Mouse (Mus musculus) forebrain, embryonic 13.5 days (tissue): ENCODE data around the gene Otulin. TPM values are rescaled to one million over a fixed set of nuclear protein-coding genes. Genes with fewer than 3 reads are reported as not detected.

ENCODE experiments used
- ATAC-seq: fragments of 200-750 bp; cut with Nextera tagmentation; 2 replicates; pipeline ENCODE4 v1.8.0; 2017
- H3K27ac ChIP-seq: fragments of 300-500 bp; sonication (generic); 2 replicates; pipeline ENCODE4 v1.5.1; 2015; ENCODE audit warnings: inconsistent platforms, mild to moderate bottlenecking, moderate library complexity
- H3K27me3 ChIP-seq: fragments of 300-500 bp; sonication (generic); 2 replicates; pipeline ENCODE4 v1.6.1; 2015; ENCODE audit warnings: mild to moderate bottlenecking, inconsistent platforms
- H3K36me3 ChIP-seq: fragments of 300-500 bp; sonication (generic); 2 replicates; pipeline ENCODE4 v1.6.1; 2015; ENCODE audit warnings: mild to moderate bottlenecking, inconsistent platforms; ENCODE audit not compliant: poor library complexity, severe bottlenecking
- H3K4me1 ChIP-seq: fragments of 300-500 bp; sonication (generic); 2 replicates; pipeline ENCODE4 v1.6.1; 2015; ENCODE audit warnings: inconsistent platforms
- H3K4me2 ChIP-seq: fragments of 300-500 bp; sonication (generic); 2 replicates; pipeline ENCODE4 v1.6.1; 2015; ENCODE audit warnings: inconsistent platforms, mild to moderate bottlenecking, moderate library complexity
- H3K4me3 ChIP-seq: fragments of 300-500 bp; sonication (generic); 2 replicates; pipeline ENCODE4 v1.5.1; 2015; ENCODE audit warnings: mild to moderate bottlenecking, inconsistent platforms
- H3K9ac ChIP-seq: fragments of 300-500 bp; sonication (generic); 2 replicates; pipeline ENCODE4 v1.6.1; 2015; ENCODE audit warnings: mild to moderate bottlenecking, inconsistent platforms
- H3K9me3 ChIP-seq: fragments of 300-500 bp; sonication (generic); replicated peaks from 2 replicates; pipeline ENCODE4 v1.6.1; 2016; ENCODE audit warnings: inconsistent platforms
- WGBS: fragments of 180-500 bp; shearing (Covaris S2); methylation state at CpG from one replicate; pipeline ENCODE4 v1.1.7; 2015; 5-methylcytosine and 5-hydroxymethylcytosine counted together
- polyA plus RNA-seq: library from polyadenylated mRNA; unstranded; fragments of >200 nt; fragmentation: Nextera tagmentation; extraction: Ambion mirVana; gene quantifications from 2 replicates; pipeline ENCODE4 v1.2.1, GENCODE M21; 2015

The Otulin gene
- polyA plus RNA-seq, 1 experiment from 2014 or later: 29.2 TPM

DNA sequence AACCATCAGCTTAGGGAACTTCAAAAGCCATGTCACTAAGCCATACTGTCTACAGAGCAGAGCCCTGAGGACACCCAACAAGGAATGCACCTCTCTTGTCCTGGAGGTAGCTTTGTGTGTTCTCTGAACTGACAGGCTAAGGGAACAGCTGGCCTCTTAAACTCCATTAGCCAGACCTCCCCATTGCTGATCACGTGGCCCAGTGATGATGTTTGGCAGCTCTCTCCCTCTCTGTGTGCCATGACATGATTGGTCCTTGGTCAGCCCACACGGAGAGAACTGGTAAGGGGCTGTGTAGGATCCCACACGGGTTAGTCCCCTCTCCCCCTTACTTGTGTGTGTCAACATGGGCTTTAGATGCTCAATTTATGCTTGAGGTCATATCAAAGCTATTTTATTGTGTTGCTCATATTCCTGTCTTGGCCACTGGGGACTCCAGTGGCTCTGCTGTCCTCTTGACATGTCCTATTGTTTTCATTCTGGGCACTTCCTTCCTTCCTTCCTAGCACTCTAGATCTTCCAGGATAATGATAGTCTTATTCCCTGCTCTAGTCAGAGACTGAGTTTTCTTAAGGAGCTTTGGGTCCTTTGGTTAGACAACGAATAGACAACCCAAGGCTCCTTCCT lies 44.9 kb downstream of the Otulin start:
- 82% methylated on average over 4 of the region's 4 CpGs for WGBS
- Histone ChIP-seq H3K4me2 (no peak overlapping the region), H3K9ac (no peak overlapping the region), H3K27ac (no peak overlapping the region), H3K36me3 (peaks cover 43% of the 10 kb centered on the region), H3K9me3 (no peaks in the 10 kb centered on the region), H3K4me1 (peaks cover 12% of the 10 kb centered on the region), H3K4me3 (no peak overlapping the region), H3K27me3 (no peaks in the 10 kb centered on the region)
- ATAC-seq: no peak

DNA sequence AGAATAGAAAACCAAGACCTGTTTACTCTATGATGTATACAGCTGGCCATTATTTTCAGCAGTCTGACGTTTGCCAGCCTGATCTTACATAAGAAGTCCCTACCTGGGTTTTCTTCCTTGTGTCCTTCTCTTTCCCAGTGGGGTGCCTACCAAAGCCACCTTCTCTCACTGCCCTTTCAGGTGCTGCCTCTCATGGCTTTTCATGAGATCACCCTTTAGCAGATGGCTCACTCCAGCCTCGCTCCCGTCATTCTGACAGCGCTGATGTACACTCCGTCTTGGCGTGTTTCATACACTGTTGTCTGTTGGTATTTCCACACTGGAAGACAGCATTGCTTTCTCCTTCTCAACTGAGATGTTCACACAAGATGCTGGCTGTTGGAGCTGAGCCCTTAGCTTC lies 46.9 kb downstream of the Otulin start:
- 93% methylated on average over 6 of the region's 6 CpGs for WGBS
- H3K9me3 ChIP-seq: no peaks in the 10 kb centered on the region
- H3K27ac ChIP-seq: no peak overlapping the region
- no peak overlapping the region for H3K4me3 ChIP-seq
- no peak overlapping the region for H3K9ac ChIP-seq
- H3K4me2 ChIP-seq: no peak overlapping the region
- H3K36me3 ChIP-seq: peaks cover 31% of the 10 kb centered on the region
- no peaks in the 10 kb centered on the region for H3K27me3 ChIP-seq
- peaks cover 12% of the 10 kb centered on the region for H3K4me1 ChIP-seq
- no peak for ATAC-seq

- no peaks in the 10 kb centered on the region for H3K27me3 ChIP-seq
- no peaks in the 10 kb centered on the region for H3K9me3 ChIP-seq
- no peak overlapping the region for H3K4me3 ChIP-seq
- peaks cover 12% of the 10 kb centered on the region for H3K4me1 ChIP-seq
- 0 out of 2 replicates have a peak, but pooled peaks have one; percentile 46 for ATAC-seq
- no peak overlapping the region for H3K27ac ChIP-seq
- H3K9ac ChIP-seq: no peak overlapping the region
- WGBS: 90% methylated on average over 4 of the region's 4 CpGs
- H3K4me2 ChIP-seq: no peak overlapping the region
- H3K36me3 ChIP-seq: peaks cover 36% of the 10 kb centered on the region
These were observed 47.5 kb downstream of the Otulin start for GRCm38 (mm10) chr15:27583042-27583441.

GRCm38 (mm10) chr15:27582428-27582827 lies 48.1 kb downstream of the Otulin start:
- H3K36me3 ChIP-seq: peaks cover 36% of the 10 kb centered on the region
- no peak overlapping the region for H3K27ac ChIP-seq
- H3K9me3 ChIP-seq: no peaks in the 10 kb centered on the region
- ATAC-seq: 0 out of 2 replicates have a peak, but pooled peaks have one; percentile 2
- H3K4me2 ChIP-seq: no peak overlapping the region
- no peak overlapping the region for H3K4me3 ChIP-seq
- 87% methylated on average over 3 of the region's 3 CpGs for WGBS
- H3K27me3 ChIP-seq: no peaks in the 10 kb centered on the region
- H3K4me1 ChIP-seq: peaks cover 12% of the 10 kb centered on the region
- no peak overlapping the region for H3K9ac ChIP-seq

DNA sequence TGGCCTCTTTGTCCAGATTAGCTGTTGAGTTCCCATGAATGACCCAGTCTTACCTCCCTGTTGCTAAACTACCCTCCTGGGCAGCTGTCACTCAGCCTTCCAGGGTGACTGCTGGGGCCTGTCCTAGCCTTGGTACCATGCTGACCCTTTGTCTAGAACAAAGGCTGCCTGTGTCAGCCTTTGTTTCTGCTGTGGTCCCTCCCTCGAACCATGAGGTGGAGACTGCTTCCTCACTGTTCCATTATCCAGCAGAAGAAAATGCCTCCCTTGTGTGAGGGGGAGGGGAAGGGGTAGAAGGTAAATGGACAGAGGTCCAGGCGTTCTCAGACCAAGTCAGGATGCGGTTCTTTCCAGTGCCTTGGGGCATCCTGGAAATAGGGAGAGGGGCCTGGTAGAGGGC lies 48.9 kb downstream of the Otulin start:
- no peak; the same call in 1 of the 2 replicates for ATAC-seq
- no peak overlapping the region for H3K9ac ChIP-seq
- 14% methylated on average over 3 of the region's 3 CpGs for WGBS
- H3K4me3 ChIP-seq: no peak overlapping the region
- no peaks in the 10 kb centered on the region for H3K9me3 ChIP-seq
- peak overlapping the region; percentile 21 for H3K27ac ChIP-seq
- H3K4me1 ChIP-seq: peaks cover 12% of the 10 kb centered on the region
- H3K36me3 ChIP-seq: peaks cover 33% of the 10 kb centered on the region
- no peak overlapping the region for H3K4me2 ChIP-seq
- no peaks in the 10 kb centered on the region for H3K27me3 ChIP-seq

- no peak overlapping the region for H3K4me2 ChIP-seq
- 68% methylated on average over 2 of the region's 2 CpGs for WGBS
- no peak overlapping the region for H3K27ac ChIP-seq
These were observed 49.7 kb downstream of the Otulin start for GRCm38 (mm10) chr15:27580771-27581170.

DNA sequence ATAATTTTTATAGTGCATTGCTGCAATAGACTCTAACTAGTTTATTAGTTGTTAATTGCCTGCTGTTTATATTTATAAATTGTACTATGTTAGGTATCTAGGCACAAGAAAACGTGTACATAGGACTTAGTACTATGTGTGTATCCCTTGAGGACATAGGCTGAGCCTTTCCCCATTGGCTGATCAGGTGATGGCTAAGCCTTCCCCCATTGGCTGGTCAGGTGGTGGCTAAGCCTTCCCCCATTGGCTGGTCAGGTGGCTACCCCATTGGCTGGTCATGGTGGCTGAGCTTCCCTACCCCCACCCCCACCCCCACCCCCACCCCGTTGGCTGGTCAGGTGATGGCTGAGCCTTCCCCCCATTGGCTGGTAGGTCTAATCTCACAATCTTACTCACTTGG lies 50.6 kb downstream of the Otulin start:
- Histone ChIP-seq H3K27ac (no peak overlapping the region), H3K9me3 (no peaks in the 10 kb centered on the region), H3K4me1 (peaks cover 24% of the 10 kb centered on the region), H3K4me2 (no peak overlapping the region), H3K36me3 (peaks cover 21% of the 10 kb centered on the region; the same call in 1 of the 2 replicates), H3K27me3 (no peaks in the 10 kb centered on the region), H3K9ac (no peak overlapping the region), H3K4me3 (no peak overlapping the region)
- WGBS: 94% methylated on average over 2 of the region's 2 CpGs
- ATAC-seq: no peak

More at GRCm38 (mm10) chr15:27580771-27581170, 49.7 kb downstream of the Otulin start:
- no peak overlapping the region for H3K4me3 ChIP-seq
- H3K9ac ChIP-seq: no peak overlapping the region
- no peaks in the 10 kb centered on the region for H3K27me3 ChIP-seq
- H3K9me3 ChIP-seq: no peaks in the 10 kb centered on the region
- peaks cover 18% of the 10 kb centered on the region for H3K4me1 ChIP-seq
- no peak for ATAC-seq
- peaks cover 25% of the 10 kb centered on the region for H3K36me3 ChIP-seq

DNA sequence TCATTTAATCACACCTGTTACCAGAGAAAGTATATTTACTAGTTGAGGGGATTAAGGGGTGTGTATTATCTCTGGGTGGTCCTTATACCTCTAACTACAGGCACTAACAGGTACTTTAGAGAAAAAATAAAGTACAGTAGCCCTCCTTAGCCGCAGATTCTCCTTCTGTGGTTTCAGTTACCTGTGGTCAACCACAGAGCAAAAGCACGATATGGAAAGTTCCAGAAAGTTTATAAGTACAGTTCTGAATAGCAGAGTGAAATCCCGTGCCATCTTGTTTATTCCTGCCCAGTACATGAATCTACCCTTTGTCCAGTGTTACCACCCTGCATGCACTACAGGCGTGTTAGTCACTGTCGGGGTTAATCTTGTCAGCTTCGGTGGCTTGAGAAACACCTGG lies 51.6 kb downstream of the Otulin start:
- H3K27ac ChIP-seq: no peak overlapping the region
- no peaks in the 10 kb centered on the region for H3K27me3 ChIP-seq
- no peak overlapping the region for H3K4me2 ChIP-seq
- no peak overlapping the region for H3K4me3 ChIP-seq
- H3K36me3 ChIP-seq: peaks cover 17% of the 10 kb centered on the region; the same call in 1 of the 2 replicates
- peaks cover 24% of the 10 kb centered on the region for H3K4me1 ChIP-seq
- no peak for ATAC-seq
- H3K9me3 ChIP-seq: no peaks in the 10 kb centered on the region
- H3K9ac ChIP-seq: no peak overlapping the region
- 91% methylated on average over 6 of the region's 6 CpGs for WGBS

- H3K4me1 ChIP-seq: peaks cover 24% of the 10 kb centered on the region
- no peaks in the 10 kb centered on the region for H3K27me3 ChIP-seq
- ATAC-seq: no peak
- no peak overlapping the region for H3K4me3 ChIP-seq
- H3K9ac ChIP-seq: no peak overlapping the region
- 82% methylated on average over 16 of the region's 16 CpGs for WGBS
- H3K4me2 ChIP-seq: no peak overlapping the region
- no peak overlapping the region for H3K27ac ChIP-seq
- peaks cover 11% of the 10 kb centered on the region; the same call in 1 of the 2 replicates for H3K36me3 ChIP-seq
- H3K9me3 ChIP-seq: no peaks in the 10 kb centered on the region
These were observed 52.3 kb downstream of the Otulin start for GRCm38 (mm10) chr15:27577915-27578780.

- no peak overlapping the region for H3K4me3 ChIP-seq
- no peak for ATAC-seq
- H3K4me1 ChIP-seq: peaks cover 24% of the 10 kb centered on the region
- H3K9me3 ChIP-seq: no peaks in the 10 kb centered on the region
- peaks cover 22% of the 10 kb centered on the region for H3K36me3 ChIP-seq
- no peak overlapping the region for H3K9ac ChIP-seq
- no peak overlapping the region for H3K27ac ChIP-seq
- 82% methylated on average over 1 of the region's 1 CpGs for WGBS
- H3K4me2 ChIP-seq: no peak overlapping the region
- no peaks in the 10 kb centered on the region for H3K27me3 ChIP-seq
These were observed 53.6 kb downstream of the Otulin start for GRCm38 (mm10) chr15:27576886-27577285.

GRCm38 (mm10) chr15:27575932-27576331 lies 54.6 kb downstream of the Otulin start:
- 80% methylated on average over 3 of the region's 3 CpGs for WGBS
- H3K9me3 ChIP-seq: no peaks in the 10 kb centered on the region
- H3K4me1 ChIP-seq: 0 out of 2 replicates have a peak, but pooled peaks cover 15% of the 10 kb centered on the region
- H3K27me3 ChIP-seq: no peaks in the 10 kb centered on the region
- no peak overlapping the region for H3K4me2 ChIP-seq
- no peak overlapping the region for H3K9ac ChIP-seq
- peaks cover 31% of the 10 kb centered on the region for H3K36me3 ChIP-seq
- no peak overlapping the region for H3K4me3 ChIP-seq
- ATAC-seq: no peak
- H3K27ac ChIP-seq: no peak overlapping the region
